Mouse (Mus musculus) erythroblast, embryonic 14.5 days (primary cell): ENCODE measurements around the gene Dctn1. TPM values are rescaled to one million over a fixed set of nuclear protein-coding genes. Genes with fewer than 3 reads are reported as not detected.

Experiments
- H3K27me3 ChIP-seq: 2 replicates; pipeline ENCODE4 v1.6.1; 2012; ENCODE audit warnings: inconsistent platforms; ENCODE audit not compliant: control insufficient read depth
- H3K36me3 ChIP-seq: 2 replicates; pipeline ENCODE4 v1.6.1; 2012; ENCODE audit warnings: mild to moderate bottlenecking, inconsistent platforms; ENCODE audit not compliant: control insufficient read depth
- H3K4me1 ChIP-seq: 2 replicates; pipeline ENCODE4 v1.6.1; 2012; ENCODE audit warnings: inconsistent platforms; ENCODE audit not compliant: control insufficient read depth
- H3K4me3 ChIP-seq: replicated peaks from 2 replicates; pipeline ENCODE3; 2012; ENCODE audit warnings: moderate library complexity, mild to moderate bottlenecking, inconsistent platforms
- H3K9me3 ChIP-seq: 2 replicates; pipeline ENCODE4 v1.6.1; 2012; ENCODE audit warnings: low read length, inconsistent platforms, mixed read lengths; ENCODE audit not compliant: control insufficient read depth
- GATA1 ChIP-seq: IDR thresholded peaks from 2 replicates; pipeline ENCODE4 v1.6.1; 2012; ENCODE audit warnings: low read length, inconsistent platforms, mixed read lengths
- TAL1 ChIP-seq: IDR thresholded peaks from 3 replicates; pipeline ENCODE4 v1.6.1; 2012; ENCODE audit warnings: low read length, inconsistent platforms, mixed read lengths
- polyA plus RNA-seq: library from polyadenylated mRNA; stranded (reverse); fragments of >175 nt; gene quantifications from 2 replicates; pipeline ENCODE4 v1.2.3, GENCODE M21; 2012

The Dctn1 gene
- polyA plus RNA-seq, 1 experiment, result 36.9 TPM

GRCm38 (mm10) chr6:83206321-83206720 is 40.6 kb downstream of the Dctn1 start:
- TF ChIP-seq GATA1 (no peak), TAL1 (no peak)
- H3K27me3 ChIP-seq, result no peaks in the 10 kb centered on the region; the same call in 1 of the 2 replicates
- no peaks in the 10 kb centered on the region for H3K9me3 ChIP-seq
- H3K4me1 ChIP-seq, result peaks cover 4% of the 10 kb centered on the region
- H3K36me3 ChIP-seq, result no peaks in the 10 kb centered on the region
- no peak overlapping the region for H3K4me3 ChIP-seq

GRCm38 (mm10) chr6:83207361-83208049 is 41.8 kb downstream of the Dctn1 start:
- no peak for TF ChIP-seq TAL1
- peaks cover 3% of the 10 kb centered on the region for H3K27me3 ChIP-seq

GRCm38 (mm10) chr6:83208050-83208400 is 42.3 kb downstream of the Dctn1 start:
- Histone ChIP-seq H3K36me3 (no peaks in the 10 kb centered on the region), H3K4me1 (peaks cover 4% of the 10 kb centered on the region), H3K27me3 (peaks cover 3% of the 10 kb centered on the region), H3K4me3 (no peak overlapping the region), H3K9me3 (no peaks in the 10 kb centered on the region)
- TF ChIP-seq GATA1 (no peak), TAL1 (no peak)

More at GRCm38 (mm10) chr6:83207361-83208049, 41.8 kb downstream of the Dctn1 start:
- Histone ChIP-seq H3K9me3 (no peaks in the 10 kb centered on the region), H3K36me3 (no peaks in the 10 kb centered on the region), H3K4me1 (peaks cover 4% of the 10 kb centered on the region), H3K4me3 (no peak overlapping the region)

GRCm38 (mm10) chr6:83210495-83210894 is 44.8 kb downstream of the Dctn1 start:
- Histone ChIP-seq H3K4me1 (peaks cover 5% of the 10 kb centered on the region), H3K4me3 (no peak overlapping the region), H3K27me3 (peaks cover 3% of the 10 kb centered on the region), H3K36me3 (no peaks in the 10 kb centered on the region), H3K9me3 (no peaks in the 10 kb centered on the region)
- TF ChIP-seq TAL1 (no peak), GATA1 (no peak)

- Histone ChIP-seq H3K36me3 (no peaks in the 10 kb centered on the region), H3K4me1 (peaks cover 5% of the 10 kb centered on the region), H3K4me3 (no peak overlapping the region), H3K9me3 (no peaks in the 10 kb centered on the region), H3K27me3 (peaks cover 3% of the 10 kb centered on the region)
- TF ChIP-seq TAL1, result no peak
- TF ChIP-seq GATA1, result no peak
Observed at GRCm38 (mm10) chr6:83211526-83211925, 45.8 kb downstream of the Dctn1 start.

GRCm38 (mm10) chr6:83215002-83215666 is 49.4 kb downstream of the Dctn1 start:
- Histone ChIP-seq H3K4me3 (no peak overlapping the region), H3K9me3 (no peaks in the 10 kb centered on the region), H3K27me3 (peaks cover 3% of the 10 kb centered on the region), H3K36me3 (no peaks in the 10 kb centered on the region), H3K4me1 (peaks cover 1% of the 10 kb centered on the region; the same call in 1 of the 2 replicates)
- TF ChIP-seq GATA1, result no peak
- TF ChIP-seq TAL1, result no peak

- H3K4me3 ChIP-seq, result no peak within 1 kb of the TSS
- no peak for TF ChIP-seq GATA1
- TF ChIP-seq TAL1, result no peak
- H3K27me3 ChIP-seq, result peaks cover 8% of the 10 kb centered on the region
- peaks cover 4% of the 10 kb centered on the region; the same call in 1 of the 2 replicates for H3K4me1 ChIP-seq
- H3K36me3 ChIP-seq, result no peaks in the 10 kb centered on the region
- H3K9me3 ChIP-seq, result no peaks in the 10 kb centered on the region
Observed at GRCm38 (mm10) chr6:83219814-83220213, 54.1 kb downstream of the Dctn1 start, which contains the start of gene Slc4a5. Gene Slc4a5, plus strand, starts transcription at chr6:83219828.

- no peaks in the 10 kb centered on the region for H3K9me3 ChIP-seq
- no peaks in the 10 kb centered on the region for H3K36me3 ChIP-seq
- H3K27me3 ChIP-seq, result peaks cover 59% of the 10 kb centered on the region
- peaks cover 16% of the 10 kb centered on the region for H3K4me1 ChIP-seq
- no peak overlapping the region for H3K4me3 ChIP-seq
- TF ChIP-seq TAL1, result no peak
- no peak for TF ChIP-seq GATA1
Observed at GRCm38 (mm10) chr6:83231486-83231885, 65.8 kb downstream of the Dctn1 start.

GRCm38 (mm10) chr6:83233306-83233705 is 67.6 kb downstream of the Dctn1 start:
- Histone ChIP-seq H3K4me1 (peaks cover 21% of the 10 kb centered on the region), H3K27me3 (peaks cover 71% of the 10 kb centered on the region), H3K9me3 (no peaks in the 10 kb centered on the region), H3K36me3 (no peaks in the 10 kb centered on the region), H3K4me3 (no peak overlapping the region)
- no peak for TF ChIP-seq GATA1
- no peak for TF ChIP-seq TAL1
